Mouse (Mus musculus) hindbrain, embryonic 10.5 days (tissue): ENCODE measurements around the gene Xpa. TPM values are rescaled to one million over a fixed set of nuclear protein-coding genes. Genes with fewer than 3 reads are reported as not detected.

Experiments
- DNase-seq: peaks from one replicate; pipeline ENCODE4 v3.0.0-alpha.2; 2017; ENCODE audit warnings: low spot score
- H3K27ac ChIP-seq: fragments of 300-500 bp; sonication (generic); 2 replicates; pipeline ENCODE4 v1.5.1; 2016; ENCODE audit warnings: mild to moderate bottlenecking, moderate library complexity
- H3K27me3 ChIP-seq: fragments of 300-500 bp; sonication (generic); 2 replicates; pipeline ENCODE4 v1.6.1; 2016; ENCODE audit warnings: mild to moderate bottlenecking; ENCODE audit not compliant: poor library complexity, insufficient read depth, severe bottlenecking
- H3K36me3 ChIP-seq: fragments of 300-500 bp; sonication (generic); 2 replicates; pipeline ENCODE4 v1.6.1; 2016; ENCODE audit warnings: mild to moderate bottlenecking, moderate library complexity
- H3K4me1 ChIP-seq: fragments of 300-500 bp; sonication (generic); replicated peaks from 2 replicates; pipeline ENCODE4 v1.6.1; 2016; ENCODE audit warnings: mild to moderate bottlenecking
- H3K4me3 ChIP-seq: fragments of 300-500 bp; sonication (generic); 2 replicates; pipeline ENCODE4 v1.5.1; 2016; ENCODE audit warnings: mild to moderate bottlenecking, moderate library complexity
- H3K9me3 ChIP-seq: fragments of 300-500 bp; sonication (generic); 2 replicates; pipeline ENCODE4 v1.6.1; 2016; ENCODE audit warnings: mild to moderate bottlenecking, moderate library complexity
- WGBS: fragments of 180-500 bp; shearing (Covaris S2); methylation state at CpG from one replicate; pipeline ENCODE4 v1.1.7; 2016; 5-methylcytosine and 5-hydroxymethylcytosine counted together
- polyA plus RNA-seq: library from polyadenylated mRNA; unstranded; fragments of >200 nt; fragmentation: Nextera tagmentation; extraction: Ambion mirVana; gene quantifications from 2 replicates; pipeline ENCODE4 v1.2.1, GENCODE M21; 2016

The Xpa gene
- polyA plus RNA-seq, 1 experiment from 2014 or later = 26.7 TPM

DNA sequence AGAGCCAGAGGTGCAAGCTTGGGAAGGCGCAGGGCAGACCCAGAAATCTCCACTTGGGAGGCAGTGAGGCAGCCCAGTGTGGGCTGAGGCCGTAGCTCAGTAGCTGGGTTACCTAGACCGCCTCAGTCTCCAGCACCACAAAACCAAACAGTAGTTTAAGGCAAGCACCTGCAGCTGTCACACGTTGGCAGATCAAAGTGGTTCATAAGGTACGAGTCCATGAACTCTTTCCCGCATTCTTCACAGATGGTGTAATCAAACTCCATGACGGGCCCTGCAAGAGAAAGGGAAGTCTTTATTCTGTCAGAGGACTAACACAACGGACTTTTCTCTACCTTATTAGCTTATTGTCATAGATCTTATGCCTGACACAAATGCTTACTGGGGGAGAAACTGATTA, 10.7 kb downstream of the Xpa start:
- Histone ChIP-seq H3K27me3 (no peaks in the 10 kb centered on the region), H3K36me3 (peaks cover 93% of the 10 kb centered on the region), H3K4me3 (no peak overlapping the region), H3K27ac (no peak overlapping the region), H3K4me1 (no peaks in the 10 kb centered on the region), H3K9me3 (no peaks in the 10 kb centered on the region)
- 88% methylated on average over 8 of the region's 8 CpGs for WGBS
- no peak for DNase-seq

DNA sequence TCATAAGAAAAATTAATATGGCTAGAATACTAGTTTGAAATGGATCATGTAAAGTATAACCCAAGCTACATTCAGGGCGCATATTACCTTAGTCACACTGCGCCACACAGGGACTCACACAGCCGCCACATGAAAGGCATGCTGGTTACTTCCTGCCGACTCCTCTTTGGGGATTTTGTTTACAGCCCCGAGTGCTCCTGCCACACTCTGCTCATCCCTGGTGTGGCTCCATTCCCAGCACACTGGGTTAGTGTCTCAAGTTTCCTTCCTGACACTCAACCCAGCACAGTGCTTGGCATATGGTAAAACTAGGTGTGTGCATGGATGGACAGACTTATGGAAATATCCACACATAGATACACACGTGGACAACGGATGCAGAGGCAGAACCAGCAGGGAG, 13.9 kb downstream of the Xpa start:
- no peaks in the 10 kb centered on the region for H3K9me3 ChIP-seq
- 88% methylated on average over 7 of the region's 7 CpGs for WGBS
- no peak overlapping the region for H3K4me3 ChIP-seq
- peaks cover 94% of the 10 kb centered on the region for H3K36me3 ChIP-seq
- H3K27me3 ChIP-seq = no peaks in the 10 kb centered on the region
- no peaks in the 10 kb centered on the region for H3K4me1 ChIP-seq
- no peak for DNase-seq
- H3K27ac ChIP-seq = no peak overlapping the region

DNA sequence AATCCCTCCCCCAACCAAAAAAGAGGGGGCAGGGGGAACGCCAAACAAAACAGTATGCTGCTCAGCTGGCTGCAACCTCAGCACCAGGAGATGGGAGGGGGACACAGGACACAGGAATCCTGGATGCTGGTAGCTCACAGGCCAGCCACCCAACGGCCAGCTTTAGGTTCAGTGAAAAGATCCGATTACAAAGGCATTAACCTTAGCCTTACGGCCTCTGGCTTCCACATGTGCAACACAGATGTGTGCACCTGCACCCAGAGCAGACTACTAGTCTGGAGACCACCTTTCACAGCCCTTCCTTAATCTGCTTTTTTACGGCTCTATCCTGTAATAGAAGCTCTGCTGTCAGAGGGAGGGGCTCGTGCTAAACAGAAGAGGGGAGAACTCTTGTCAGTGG, 14.9 kb downstream of the Xpa start:
- H3K27me3 ChIP-seq = no peaks in the 10 kb centered on the region
- DNase-seq = peak; percentile 22

DNA sequence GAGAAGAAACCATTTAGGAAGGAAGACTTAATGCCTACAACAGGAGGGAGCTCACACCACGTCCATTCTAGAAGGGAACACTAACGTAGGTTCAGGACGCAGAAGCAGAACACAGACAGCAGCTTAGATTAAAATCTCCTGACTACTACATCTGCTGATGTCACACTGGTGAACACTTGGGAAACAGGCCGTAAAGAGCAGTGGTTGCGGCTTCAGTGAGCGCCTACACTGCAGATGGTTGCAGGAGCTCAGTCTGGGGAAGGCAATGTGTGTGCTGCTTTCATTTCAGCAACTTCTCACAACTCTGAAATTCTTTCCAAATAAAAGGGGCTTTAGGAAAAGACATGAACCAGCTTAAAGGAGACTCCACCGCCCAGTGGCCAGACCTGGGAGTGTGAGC, 18.6 kb downstream of the Xpa start:
- WGBS = 85% methylated on average over 7 of the region's 7 CpGs

More for the DNA sequence above, 14.9 kb downstream of the Xpa start:
- Histone ChIP-seq H3K4me1 (no peaks in the 10 kb centered on the region), H3K4me3 (no peak overlapping the region), H3K27ac (no peak overlapping the region), H3K36me3 (peaks cover 99% of the 10 kb centered on the region), H3K9me3 (no peaks in the 10 kb centered on the region)
- 70% methylated on average over 6 of the region's 6 CpGs for WGBS

DNA sequence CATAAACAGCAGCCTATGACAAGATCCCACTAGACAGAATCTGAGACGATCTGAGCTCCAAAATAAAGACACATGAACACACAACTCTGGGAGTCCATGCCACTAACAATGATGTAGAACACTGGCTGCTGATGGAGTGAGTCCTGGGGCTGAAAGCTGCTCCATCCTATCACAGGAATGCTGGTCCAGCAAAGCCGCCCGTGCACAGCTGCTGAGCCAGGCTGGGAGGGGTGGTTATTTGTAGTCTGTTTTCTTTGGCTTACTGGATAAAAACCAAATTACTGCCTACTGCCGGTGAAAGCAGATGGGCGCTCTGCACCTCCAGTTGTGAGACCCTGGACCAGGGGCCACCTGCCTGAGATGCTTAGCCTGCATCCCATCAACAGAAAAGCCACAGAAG, 19.1 kb downstream of the Xpa start:
- H3K4me1 ChIP-seq = no peaks in the 10 kb centered on the region
- H3K9me3 ChIP-seq = no peaks in the 10 kb centered on the region
- 90% methylated on average over 5 of the region's 5 CpGs for WGBS
- H3K27ac ChIP-seq = no peak overlapping the region
- no peaks in the 10 kb centered on the region for H3K27me3 ChIP-seq
- peaks cover 100% of the 10 kb centered on the region for H3K36me3 ChIP-seq
- no peak for DNase-seq
- no peak overlapping the region for H3K4me3 ChIP-seq

More for the DNA sequence above, 18.6 kb downstream of the Xpa start:
- Histone ChIP-seq H3K27ac (no peak overlapping the region), H3K4me3 (no peak overlapping the region), H3K27me3 (no peaks in the 10 kb centered on the region), H3K4me1 (no peaks in the 10 kb centered on the region), H3K36me3 (peaks cover 100% of the 10 kb centered on the region), H3K9me3 (no peaks in the 10 kb centered on the region)
- no peak for DNase-seq

DNA sequence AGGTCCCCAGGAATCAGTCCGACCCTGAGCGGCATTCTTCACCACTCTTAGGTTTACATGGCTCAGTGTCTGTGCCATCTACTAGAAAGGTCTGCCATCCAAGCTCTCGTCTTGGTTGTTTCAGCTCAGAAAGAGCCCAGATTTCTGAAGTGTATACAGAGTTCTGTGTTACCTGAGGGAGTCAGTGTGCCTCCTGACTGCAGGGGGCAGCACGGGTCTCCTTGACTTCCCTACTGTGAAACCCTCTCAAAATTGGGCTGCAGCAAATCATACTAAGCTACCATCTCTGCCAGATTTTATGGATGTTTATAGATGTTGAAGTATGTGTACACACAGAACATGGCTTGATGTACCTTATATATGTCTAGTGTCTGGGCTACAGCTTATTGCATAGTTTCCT, 19.8 kb downstream of the Xpa start:
- Histone ChIP-seq H3K27ac (no peak overlapping the region), H3K9me3 (no peaks in the 10 kb centered on the region), H3K27me3 (no peaks in the 10 kb centered on the region), H3K4me3 (no peak overlapping the region), H3K36me3 (peaks cover 100% of the 10 kb centered on the region), H3K4me1 (no peaks in the 10 kb centered on the region)
- 73% methylated on average over 4 of the region's 4 CpGs for WGBS
- DNase-seq = no peak

DNA sequence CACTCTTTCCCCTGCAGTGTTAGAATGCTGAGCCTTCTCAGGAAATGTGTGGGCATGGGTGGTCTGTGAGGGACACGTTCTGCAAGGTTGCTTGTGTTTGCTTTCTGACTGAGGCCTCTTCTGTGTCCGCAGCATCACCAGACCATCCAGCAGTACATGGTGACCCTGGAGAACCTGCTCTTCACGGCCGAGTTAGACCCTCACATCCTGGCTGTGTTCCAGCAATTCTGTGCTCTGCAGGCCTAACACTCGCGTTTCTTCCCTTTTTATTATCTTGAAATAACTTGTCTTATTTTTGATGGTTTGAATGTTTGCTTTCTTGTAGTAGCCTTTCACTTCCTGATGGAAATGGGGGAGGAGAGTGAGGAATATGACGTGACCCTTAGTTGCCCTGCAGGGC, 24.4 kb downstream of the Xpa start:
- Histone ChIP-seq H3K27ac (no peak overlapping the region), H3K9me3 (no peaks in the 10 kb centered on the region), H3K36me3 (peaks cover 100% of the 10 kb centered on the region), H3K4me3 (no peak overlapping the region), H3K27me3 (no peaks in the 10 kb centered on the region), H3K4me1 (no peaks in the 10 kb centered on the region)
- no peak for DNase-seq
- WGBS = 88% methylated on average over 7 of the region's 7 CpGs

DNA sequence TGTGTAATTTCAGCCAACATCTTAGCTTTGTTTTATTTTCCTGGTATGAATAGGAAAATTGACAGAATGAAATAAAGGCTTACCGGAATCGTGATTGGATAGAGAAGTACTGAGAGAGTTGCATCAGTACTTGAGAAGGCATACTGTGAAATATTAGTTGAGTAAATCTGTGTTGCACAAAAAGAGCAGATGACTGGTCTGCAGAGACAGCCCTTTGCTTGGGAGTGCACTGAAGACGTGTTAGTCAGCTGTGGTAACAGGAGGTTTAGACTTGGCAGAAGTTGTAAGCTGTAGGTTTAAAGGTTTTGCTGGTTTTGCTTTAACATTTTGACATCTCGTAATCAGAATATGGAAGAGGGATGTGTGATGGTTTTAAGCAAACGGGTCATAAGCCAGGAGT, 30.3 kb downstream of the Xpa start:
- Histone ChIP-seq H3K4me3 (no peak overlapping the region), H3K27me3 (no peaks in the 10 kb centered on the region), H3K4me1 (no peaks in the 10 kb centered on the region), H3K9me3 (no peaks in the 10 kb centered on the region), H3K27ac (no peak overlapping the region), H3K36me3 (peaks cover 100% of the 10 kb centered on the region)
- 95% methylated on average over 5 of the region's 5 CpGs for WGBS
- no peak for DNase-seq

DNA sequence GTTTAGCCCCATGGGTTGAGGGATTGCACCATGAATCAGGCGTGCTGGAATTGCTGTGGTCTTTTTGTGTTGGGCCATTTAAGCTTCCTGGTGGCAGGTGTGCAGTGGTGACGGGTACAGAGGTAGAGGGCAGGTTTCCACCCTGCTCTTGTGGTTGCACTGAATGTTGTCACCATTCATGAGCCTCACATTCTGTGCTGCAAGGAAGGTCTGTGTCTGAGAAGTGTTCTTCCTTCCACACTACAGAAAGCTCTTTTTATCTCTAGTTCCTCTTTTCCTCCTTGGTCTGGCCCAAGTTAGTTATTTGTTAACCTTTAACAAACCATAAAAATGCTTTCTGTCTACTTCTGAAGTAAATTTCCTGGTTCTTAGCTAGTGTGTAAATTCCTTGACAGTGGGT, 32.1 kb downstream of the Xpa start:
- 91% methylated on average over 2 of the region's 2 CpGs for WGBS
- H3K27me3 ChIP-seq = no peaks in the 10 kb centered on the region
- no peak overlapping the region for H3K27ac ChIP-seq
- no peak for DNase-seq
- H3K4me3 ChIP-seq = no peak overlapping the region
- no peaks in the 10 kb centered on the region for H3K9me3 ChIP-seq
- H3K4me1 ChIP-seq = no peaks in the 10 kb centered on the region
- H3K36me3 ChIP-seq = peaks cover 100% of the 10 kb centered on the region

DNA sequence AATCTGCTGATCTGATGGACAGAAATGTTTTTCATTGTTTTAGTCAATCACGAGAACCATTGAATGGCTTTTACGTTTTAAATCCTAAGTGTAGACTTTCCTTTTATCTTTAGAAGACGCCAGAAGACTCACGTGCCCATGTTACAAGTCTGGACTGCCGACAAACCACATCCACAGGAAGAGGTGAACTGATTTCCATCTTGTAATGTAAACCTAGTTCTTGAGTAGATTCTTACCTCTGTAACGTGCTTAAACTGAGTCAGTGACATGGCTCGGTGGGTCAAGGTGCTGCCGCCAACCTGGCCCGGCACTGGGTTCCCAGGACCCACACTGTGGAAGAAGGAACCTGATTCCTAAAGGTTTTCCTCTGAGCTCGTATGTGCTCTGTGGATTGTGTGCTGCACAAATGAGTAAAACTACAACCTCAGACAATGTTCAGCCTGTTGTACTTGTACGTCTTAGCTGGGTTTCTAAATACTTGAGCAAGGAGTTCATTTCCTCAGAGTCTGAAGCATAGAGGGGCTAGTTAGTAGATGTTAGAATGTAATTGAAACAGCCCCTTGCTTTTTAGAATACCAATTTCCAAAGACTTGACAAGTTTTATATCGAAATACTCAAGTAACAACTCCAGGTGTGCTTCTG, 44.1 kb downstream of the Xpa start:
- no peak for DNase-seq
- H3K27me3 ChIP-seq = no peaks in the 10 kb centered on the region
- H3K27ac ChIP-seq = no peak overlapping the region
- no peaks in the 10 kb centered on the region for H3K4me1 ChIP-seq
- H3K36me3 ChIP-seq = peaks cover 98% of the 10 kb centered on the region
- H3K9me3 ChIP-seq = no peaks in the 10 kb centered on the region
- H3K4me3 ChIP-seq = no peak overlapping the region
- WGBS = 92% methylated on average over 12 of the region's 12 CpGs

DNA sequence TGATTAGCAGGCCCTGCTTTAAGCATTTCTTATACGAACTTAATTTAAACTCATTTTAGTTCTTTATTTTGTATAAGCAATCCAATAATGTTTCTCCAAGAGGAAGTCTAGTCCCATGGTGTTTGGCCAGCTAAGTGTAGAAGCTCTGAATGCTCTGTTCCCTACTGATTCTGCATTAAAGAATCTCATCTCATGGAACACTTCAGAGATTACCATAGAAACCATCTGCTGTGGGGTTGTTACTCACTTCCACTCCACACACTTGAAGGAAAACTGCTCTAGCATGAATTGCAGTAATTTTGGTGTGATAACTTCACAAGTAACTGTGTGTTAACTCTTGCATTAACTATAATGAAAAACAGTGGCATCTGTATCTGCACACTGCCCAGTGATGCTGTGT, 49.2 kb downstream of the Xpa start:
- Histone ChIP-seq H3K36me3 (peaks cover 89% of the 10 kb centered on the region), H3K27ac (no peak overlapping the region), H3K9me3 (no peaks in the 10 kb centered on the region; the same call in 1 of the 2 replicates), H3K4me1 (no peaks in the 10 kb centered on the region), H3K4me3 (no peak overlapping the region), H3K27me3 (no peaks in the 10 kb centered on the region)
- WGBS = 96% methylated on average over 1 of the region's 1 CpGs
- no peak for DNase-seq

DNA sequence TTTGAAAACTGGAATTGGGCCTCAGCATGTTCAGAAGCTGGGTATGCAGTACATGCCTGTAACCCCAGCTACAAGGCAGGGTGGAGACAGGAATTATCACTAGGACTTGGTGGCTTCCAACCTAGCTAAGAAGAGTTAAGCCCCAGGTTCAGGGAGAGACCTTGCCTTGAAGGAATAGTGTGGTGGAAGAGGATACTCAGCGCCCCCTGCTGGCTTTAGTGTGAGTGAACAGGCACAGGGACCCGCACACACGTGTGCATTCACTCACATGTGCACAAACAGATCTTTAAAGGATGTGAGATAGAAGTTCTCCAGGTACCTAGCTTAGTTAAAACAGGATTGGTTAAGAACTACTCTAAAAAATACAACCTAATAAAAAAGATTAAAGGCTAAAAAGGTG, 51.8 kb downstream of the Xpa start:
- no peak overlapping the region for H3K4me3 ChIP-seq
- H3K27ac ChIP-seq = no peak overlapping the region
- 76% methylated on average over 3 of the region's 3 CpGs for WGBS
- no peaks in the 10 kb centered on the region for H3K27me3 ChIP-seq
- H3K9me3 ChIP-seq = no peaks in the 10 kb centered on the region; the same call in 1 of the 2 replicates
- H3K36me3 ChIP-seq = peaks cover 64% of the 10 kb centered on the region
- H3K4me1 ChIP-seq = peaks cover 14% of the 10 kb centered on the region
- DNase-seq = no peak

DNA sequence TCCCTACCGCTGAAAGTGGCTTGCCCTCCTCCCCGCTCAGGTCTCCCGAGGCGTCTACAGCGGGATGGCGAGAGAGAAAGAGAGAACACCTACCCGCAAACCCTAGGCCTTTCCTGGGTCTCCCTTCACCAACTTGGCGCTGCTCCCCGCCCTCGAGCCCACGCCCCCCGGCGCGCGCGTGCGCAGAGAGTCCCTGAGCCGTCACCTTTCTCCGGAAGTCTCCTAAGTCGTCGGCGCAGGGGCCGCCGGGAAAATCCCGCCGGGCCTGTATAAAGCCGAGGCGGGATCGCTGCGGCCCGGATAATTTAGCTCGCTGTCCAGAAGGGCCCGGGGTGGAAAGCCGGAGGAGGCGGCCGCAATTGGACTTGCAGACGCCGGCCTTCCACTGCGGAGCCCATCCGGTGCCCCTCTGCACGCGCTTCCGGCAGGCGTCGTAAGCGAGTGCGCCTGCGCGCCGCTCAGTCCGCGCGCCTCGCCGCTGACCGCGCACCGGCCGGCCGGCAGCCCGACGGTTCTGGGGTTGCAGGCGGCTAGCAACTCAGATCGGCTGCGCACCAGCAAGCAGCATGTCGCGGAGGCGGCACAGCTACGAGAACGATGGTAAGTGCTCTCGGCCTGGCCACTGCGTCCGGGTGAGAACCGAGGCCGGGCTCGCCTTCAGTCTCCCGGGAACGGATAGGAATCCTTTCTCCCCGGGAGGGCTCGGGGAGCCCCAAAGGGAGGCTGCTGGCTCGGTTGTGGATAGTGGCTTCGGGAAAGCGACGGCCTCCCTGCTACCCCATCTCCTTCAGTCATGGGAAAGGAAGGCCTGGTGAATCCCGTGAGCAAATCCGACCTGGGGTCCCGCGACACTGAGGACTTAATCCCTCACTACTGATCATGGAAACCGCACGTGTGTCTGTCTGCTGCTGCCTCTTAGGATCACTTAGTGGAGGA, 57.6 kb downstream of the Xpa start, which contains the start of the genes Ncbp1 and Tstd2:
Gene Ncbp1, plus strand, starts transcription at position 327 of the 936 bp plus-strand sequence.
Gene Tstd2, minus strand, starts transcription at position 408 of the 936 bp plus-strand sequence.
- peak within 1 kb of the TSS; percentile 97 for H3K27ac ChIP-seq
- H3K9me3 ChIP-seq = no peaks in the 10 kb centered on the region
- peak within 1 kb of the TSS; percentile 94 for H3K4me3 ChIP-seq
- H3K4me1 ChIP-seq = peaks cover 33% of the 10 kb centered on the region
- no peaks in the 10 kb centered on the region for H3K27me3 ChIP-seq
- DNase-seq = peak; percentile 93
- peaks cover 31% of the 10 kb centered on the region for H3K36me3 ChIP-seq
- under 1% methylated on average over 90 of the region's 90 CpGs for WGBS
